Mouse (Mus musculus) liver, postnatal 0 days (tissue): ENCODE results near the gene Aplnr.

Experiments
- CTCF ChIP-seq: sonication (generic); IDR thresholded peaks from 2 replicates; pipeline ENCODE4 v1.5.1; 2016; ENCODE audit warnings: antibody characterized with exemption, low read depth
- EP300 ChIP-seq: IDR thresholded peaks from 2 replicates; pipeline ENCODE4 v1.6.1; 2016; ENCODE audit warnings: antibody characterized with exemption, low read depth, mild to moderate bottlenecking

- no peak for TF ChIP-seq CTCF
- no peak for TF ChIP-seq EP300
Measured at GRCm38 (mm10) chr2:85131226-85131625, 4.8 kb upstream of the Aplnr start.
